Mouse (Mus musculus): Measurements from ENCODE around the gene Bag3. TPM values are rescaled to one million over a fixed set of nuclear protein-coding genes. Genes with fewer than 3 reads are reported as not detected.

The Bag3 gene
- total and polyA plus RNA-seq, 3 experiments, result 0.13 to 0.24 TPM; not detected in 1

DNA sequence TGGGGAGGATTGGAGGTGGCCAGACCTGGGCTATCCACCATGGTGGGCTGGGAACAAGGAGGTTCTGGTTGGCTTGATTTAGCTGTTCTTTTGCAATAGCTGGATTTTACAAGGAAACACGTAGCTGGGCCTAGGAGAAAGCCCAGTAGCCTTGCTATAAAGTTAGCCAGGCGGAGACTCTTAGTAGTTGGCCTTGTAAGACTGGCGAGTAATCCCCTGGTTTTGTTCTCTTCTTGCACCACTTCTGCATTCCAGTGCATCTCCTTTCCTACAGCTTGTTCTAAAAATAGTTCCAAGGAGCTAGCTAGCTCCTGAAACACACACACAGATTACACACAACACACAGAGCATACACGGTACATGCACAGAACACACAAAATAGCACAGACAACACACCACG is 15.4 kb downstream of the Bag3 start:
- no peak overlapping the region for H3K4me2 ChIP-seq (ENCODE audit: insufficient read depth, low read depth, poor library complexity, severe bottlenecking)
- no peak for DNase-seq (ENCODE audit: extremely low read depth)
- H3K27ac ChIP-seq (ENCODE audit: insufficient read depth, low read depth), result no peak overlapping the region
- no peak overlapping the region for H3K9ac ChIP-seq (ENCODE audit: insufficient read depth, low read depth)
- no peak overlapping the region for H3K4me3 ChIP-seq (replicated peaks in 1 of 3; ENCODE audit: low read depth in 2 of 3, low read length in 2 of 3, poor library complexity in 1 of 3)
- H3K9me3 ChIP-seq (replicated peaks; ENCODE audit: low read length), result no peaks in the 10 kb centered on the region
- H3K4me1 ChIP-seq (ENCODE audit: control insufficient read depth in 1 of 2, insufficient read depth in 2 of 2), result peaks cover 7 to 37% of the 10 kb centered on the region in 2 experiments
- dilution Hi-C loops (cut with MboI; ENCODE audit: extremely low pct_ligation_motif_present, extremely low pct_unique_long_range_greater_than_20kb, low sequenced_read_pairs) (no loop called here), in situ Hi-C loops (cut with MboI; ENCODE audit: low pct_ligation_motif_present, low pct_unique_long_range_greater_than_20kb, low sequenced_read_pairs) (no loop called here)
- H3K79me2 ChIP-seq (replicated peaks; ENCODE audit: control insufficient read depth, extremely low read depth, insufficient read depth, poor library complexity, severe bottlenecking), result no peaks in the 10 kb centered on the region
- H3K27me3 ChIP-seq (replicated peaks), result no peaks in the 10 kb centered on the region
- no peaks in the 10 kb centered on the region for H3K36me3 ChIP-seq (replicated peaks in 1 of 2; ENCODE audit: control insufficient read depth in 1 of 2, insufficient read depth in 1 of 2, low read length in 1 of 2)
- no peak for TF ChIP-seq CTCF (conservative IDR thresholded peaks at IDR 0.05 in 1 of 2, IDR thresholded peaks at IDR 0.05 in 1 of 2; ENCODE audit: low read depth in 2 of 2, low read length in 2 of 2)
- no peak for TF ChIP-seq ZNF384 (IDR thresholded peaks at IDR 0.05; ENCODE audit: low read depth, low read length)
- TF ChIP-seq CHD2 (IDR thresholded peaks at IDR 0.05; ENCODE audit: low read length), result no peak
- no peak for TF ChIP-seq POLR2AphosphoS2 (IDR thresholded peaks at IDR 0.05; ENCODE audit: low read depth, low read length)
- no peak for TF ChIP-seq EP300 (IDR thresholded peaks at IDR 0.05; ENCODE audit: low read length)
- TF ChIP-seq NELFE (IDR thresholded peaks at IDR 0.05; ENCODE audit: low read depth, low read length), result no peak
- TF ChIP-seq E2F4 (IDR thresholded peaks at IDR 0.05; ENCODE audit: insufficient replicate concordance, low read depth, low read length), result no peak
- no peak for TF ChIP-seq NRF1 (IDR thresholded peaks at IDR 0.05; ENCODE audit: low read depth, low read length)
- TF ChIP-seq TBP (conservative IDR thresholded peaks at IDR 0.05; ENCODE audit: low read depth, low read length), result no peak
- no peak for TF ChIP-seq USF1 (IDR thresholded peaks at IDR 0.05; ENCODE audit: low read depth, low read length)
- TF ChIP-seq IRF4 (IDR thresholded peaks at IDR 0.05; ENCODE audit: low read depth, low read length), result no peak
- TF ChIP-seq MEF2A (IDR thresholded peaks at IDR 0.05; ENCODE audit: borderline replicate concordance, low read depth, low read length), result no peak
- no peak for TF ChIP-seq SIN3A (IDR thresholded peaks at IDR 0.05; ENCODE audit: low read length)
- no peak for TF ChIP-seq CHD1 (IDR thresholded peaks at IDR 0.05; ENCODE audit: low read depth, low read length)
- no peak for TF ChIP-seq MAX (IDR thresholded peaks at IDR 0.05; ENCODE audit: low read length)
- no peak for TF ChIP-seq MXI1 (IDR thresholded peaks at IDR 0.05; ENCODE audit: low read depth, low read length)
- no peak for TF ChIP-seq RAD21 (IDR thresholded peaks at IDR 0.05; ENCODE audit: low read depth, low read length)
- no peak for TF ChIP-seq PAX5 (IDR thresholded peaks at IDR 0.05; ENCODE audit: low read length)

DNA sequence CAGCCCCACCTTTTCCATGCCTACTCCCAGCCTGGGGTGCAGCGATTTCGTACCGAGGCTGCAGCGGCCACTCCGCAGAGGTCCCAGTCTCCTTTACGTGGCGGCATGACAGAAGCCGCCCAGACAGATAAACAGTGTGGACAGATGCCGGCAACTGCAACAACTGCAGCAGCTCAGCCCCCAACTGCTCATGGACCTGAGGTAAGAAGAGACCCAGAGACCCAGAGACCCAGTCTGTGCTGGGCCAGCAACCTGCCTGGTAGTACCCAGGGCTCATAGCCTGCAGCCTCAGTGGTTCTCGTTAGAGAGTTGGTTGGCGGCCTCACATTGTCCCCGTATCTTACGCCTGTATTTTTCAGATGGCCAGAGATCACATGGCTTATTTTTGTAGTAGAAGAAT is 16.7 kb downstream of the Bag3 start:
- no peak overlapping the region for H3K4me2 ChIP-seq (ENCODE audit: insufficient read depth, low read depth, poor library complexity, severe bottlenecking)
- no peak overlapping the region for H3K9ac ChIP-seq (ENCODE audit: insufficient read depth, low read depth)
- no peaks in the 10 kb centered on the region for H3K9me3 ChIP-seq (replicated peaks; ENCODE audit: low read length)
- no peaks in the 10 kb centered on the region for H3K79me2 ChIP-seq (replicated peaks; ENCODE audit: control insufficient read depth, extremely low read depth, insufficient read depth, poor library complexity, severe bottlenecking)
- no peak overlapping the region for H3K27ac ChIP-seq (ENCODE audit: insufficient read depth, low read depth)
- TF ChIP-seq CHD2 (IDR thresholded peaks at IDR 0.05; ENCODE audit: low read length) (no peak), KAT2A (IDR thresholded peaks at IDR 0.05; ENCODE audit: insufficient replicate concordance, low read length) (no peak), GABPA (IDR thresholded peaks at IDR 0.05; ENCODE audit: insufficient replicate concordance, low read depth, low read length) (no peak), MAZ (IDR thresholded peaks at IDR 0.05; ENCODE audit: low read depth, low read length) (no peak), RCOR1 (conservative IDR thresholded peaks at IDR 0.05; ENCODE audit: low read depth, low read length) (no peak), MXI1 (IDR thresholded peaks at IDR 0.05; ENCODE audit: low read depth, low read length) (no peak), ETS1 (conservative IDR thresholded peaks at IDR 0.05; ENCODE audit: low read depth, low read length) (no peak)
- H3K4me3 ChIP-seq (replicated peaks in 1 of 3; ENCODE audit: low read depth in 2 of 3, low read length in 2 of 3, poor library complexity in 1 of 3), result no peak overlapping the region
- DNase-seq (ENCODE audit: extremely low read depth), result no peak
- dilution Hi-C loops (cut with MboI; ENCODE audit: extremely low pct_ligation_motif_present, extremely low pct_unique_long_range_greater_than_20kb, low sequenced_read_pairs), result no loop called here
- H3K4me1 ChIP-seq (ENCODE audit: control insufficient read depth in 1 of 2, insufficient read depth in 2 of 2), result peaks cover 7 to 39% of the 10 kb centered on the region in 2 experiments
- no peaks in the 10 kb centered on the region for H3K36me3 ChIP-seq (replicated peaks in 1 of 2; ENCODE audit: control insufficient read depth in 1 of 2, insufficient read depth in 1 of 2, low read length in 1 of 2)
- H3K27me3 ChIP-seq (replicated peaks), result no peaks in the 10 kb centered on the region
- in situ Hi-C loops (cut with MboI; ENCODE audit: low pct_ligation_motif_present, low pct_unique_long_range_greater_than_20kb, low sequenced_read_pairs), result loop anchor here (5.0 kb wide), 1 partner anchor 78 kb away; the partner anchor contains the start of gene Tial1
